Mouse (Mus musculus) limb, embryonic 15.5 days (tissue): ENCODE measurements around the gene Lrrc36. TPM values are rescaled to one million over a fixed set of nuclear protein-coding genes. Genes with fewer than 3 reads are reported as not detected.

Experiments
- ATAC-seq: fragments of 200-750 bp; cut with Nextera tagmentation; 2 replicates; pipeline ENCODE4 v1.8.0; 2017; ENCODE audit warnings: low read depth, moderate TSS enrichment; ENCODE audit not compliant: insufficient number of reproducible peaks, low FRiP score, low TSS enrichment
- H3K27ac ChIP-seq: fragments of 300-500 bp; sonication (generic); 2 replicates; pipeline ENCODE4 v1.5.1; 2015; ENCODE audit warnings: moderate library complexity, mild to moderate bottlenecking, inconsistent platforms
- H3K27me3 ChIP-seq: fragments of 300-500 bp; sonication (generic); 2 replicates; pipeline ENCODE4 v1.6.1; 2015; ENCODE audit warnings: inconsistent platforms
- H3K36me3 ChIP-seq: fragments of 300-500 bp; sonication (generic); 2 replicates; pipeline ENCODE4 v1.6.1; 2015; ENCODE audit warnings: inconsistent platforms
- H3K4me1 ChIP-seq: fragments of 300-500 bp; sonication (generic); 2 replicates; pipeline ENCODE4 v1.6.1; 2015; ENCODE audit warnings: inconsistent platforms
- H3K4me2 ChIP-seq: fragments of 300-500 bp; sonication (generic); 2 replicates; pipeline ENCODE4 v1.6.1; 2015; ENCODE audit warnings: mild to moderate bottlenecking, inconsistent platforms
- H3K4me3 ChIP-seq: fragments of 300-500 bp; sonication (generic); 2 replicates; pipeline ENCODE4 v1.5.1; 2015; ENCODE audit warnings: mild to moderate bottlenecking, inconsistent platforms
- H3K9ac ChIP-seq: fragments of 300-500 bp; sonication (generic); 2 replicates; pipeline ENCODE4 v1.6.1; 2015; ENCODE audit warnings: inconsistent platforms
- H3K9me3 ChIP-seq: fragments of 300-500 bp; sonication (generic); 2 replicates; pipeline ENCODE4 v1.6.1; 2016; ENCODE audit warnings: inconsistent platforms
- WGBS: fragments of 180-500 bp; shearing (Covaris S2); methylation state at CpG from one replicate; pipeline ENCODE4 v1.1.7; 2015; 5-methylcytosine and 5-hydroxymethylcytosine counted together
- polyA plus RNA-seq: library from polyadenylated mRNA; unstranded; fragments of >200 nt; fragmentation: Nextera tagmentation; extraction: Ambion mirVana; gene quantifications from 2 replicates; pipeline ENCODE4 v1.2.1, GENCODE M21; 2015

The Lrrc36 gene
- 0.37 and 0.53 TPM in 2 replicates for polyA plus RNA-seq

GRCm38 (mm10) chr8:105413391-105413790, at the start of gene Lrrc36, which contains the start of gene Kctd19:
Lrrc36 (plus strand) TSS chr8:105413571.
Kctd19 (minus strand) TSS chr8:105413502.
- H3K27me3 ChIP-seq, result peaks cover 40% of the 10 kb centered on the region
- H3K9ac ChIP-seq, result no peak within 1 kb of the TSS
- H3K9me3 ChIP-seq, result no peaks in the 10 kb centered on the region
- peaks cover 4% of the 10 kb centered on the region for H3K4me1 ChIP-seq
- no peak within 1 kb of the TSS for H3K27ac ChIP-seq
- 2% methylated on average over 34 of the region's 34 CpGs for WGBS
- no peak for ATAC-seq
- H3K4me3 ChIP-seq, result peak within 1 kb of the TSS; percentile 31
- peak within 1 kb of the TSS; percentile 56 for H3K4me2 ChIP-seq
- H3K36me3 ChIP-seq, result no peaks in the 10 kb centered on the region

GRCm38 (mm10) chr8:105367107-105367506, 46.3 kb upstream of the Lrrc36 start:
- Histone ChIP-seq H3K27me3 (no peaks in the 10 kb centered on the region), H3K4me3 (no peak overlapping the region), H3K27ac (no peak overlapping the region), H3K9ac (no peak overlapping the region), H3K4me1 (peaks cover 6% of the 10 kb centered on the region; the same call in 1 of the 2 replicates), H3K9me3 (no peaks in the 10 kb centered on the region), H3K36me3 (peaks cover 15% of the 10 kb centered on the region; the same call in 1 of the 2 replicates), H3K4me2 (no peak overlapping the region)
- 71% methylated on average over 2 of the region's 2 CpGs for WGBS
- no peak for ATAC-seq

GRCm38 (mm10) chr8:105372473-105372872, 40.9 kb upstream of the Lrrc36 start:
- Histone ChIP-seq H3K27me3 (no peaks in the 10 kb centered on the region), H3K9ac (no peak overlapping the region), H3K4me1 (peaks cover 3% of the 10 kb centered on the region), H3K4me2 (no peak overlapping the region), H3K9me3 (no peaks in the 10 kb centered on the region), H3K36me3 (peaks cover 4% of the 10 kb centered on the region; the same call in 1 of the 2 replicates), H3K4me3 (no peak overlapping the region), H3K27ac (no peak overlapping the region)
- 79% methylated on average over 9 of the region's 9 CpGs for WGBS
- no peak for ATAC-seq

GRCm38 (mm10) chr8:105373032-105373431, 40.3 kb upstream of the Lrrc36 start, which contains the start of gene Plekhg4:
Plekhg4 (plus strand) TSS chr8:105373274.
- H3K27me3 ChIP-seq, result no peaks in the 10 kb centered on the region
- 52% methylated on average over 2 of the region's 2 CpGs for WGBS
- no peak for ATAC-seq
- H3K4me1 ChIP-seq, result peaks cover 8% of the 10 kb centered on the region
- no peaks in the 10 kb centered on the region for H3K9me3 ChIP-seq
- H3K4me3 ChIP-seq, result no peak within 1 kb of the TSS
- H3K36me3 ChIP-seq, result 0 out of 2 replicates have a peak, but pooled peaks cover 3% of the 10 kb centered on the region
- no peak within 1 kb of the TSS for H3K27ac ChIP-seq
- H3K9ac ChIP-seq, result no peak within 1 kb of the TSS
- peak within 1 kb of the TSS; percentile 35 for H3K4me2 ChIP-seq

- H3K4me1 ChIP-seq, result peaks cover 23% of the 10 kb centered on the region
- H3K9me3 ChIP-seq, result no peaks in the 10 kb centered on the region
- 36% methylated on average over 33 of the region's 33 CpGs for WGBS
- H3K9ac ChIP-seq, result no peak overlapping the region
- peak overlapping the region; percentile 35 for H3K4me2 ChIP-seq
- no peaks in the 10 kb centered on the region for H3K27me3 ChIP-seq
- ATAC-seq, result no peak
- peak overlapping the region; percentile 17 for H3K4me3 ChIP-seq
- no peaks in the 10 kb centered on the region for H3K36me3 ChIP-seq
- H3K27ac ChIP-seq, result no peak overlapping the region
Observed at GRCm38 (mm10) chr8:105374513-105374966, 38.8 kb upstream of the Lrrc36 start.

GRCm38 (mm10) chr8:105378673-105379072, 34.7 kb upstream of the Lrrc36 start:
- H3K36me3 ChIP-seq, result no peaks in the 10 kb centered on the region
- no peak overlapping the region for H3K4me3 ChIP-seq
- 0 out of 2 replicates have a peak, but pooled peaks have one; percentile 60 for ATAC-seq
- H3K9me3 ChIP-seq, result no peaks in the 10 kb centered on the region
- H3K4me1 ChIP-seq, result peaks cover 33% of the 10 kb centered on the region
- peak overlapping the region; percentile 26 for H3K4me2 ChIP-seq
- WGBS, result 24% methylated on average over 19 of the region's 19 CpGs
- H3K27me3 ChIP-seq, result no peaks in the 10 kb centered on the region
- no peak overlapping the region for H3K9ac ChIP-seq
- peak overlapping the region; percentile 75 for H3K27ac ChIP-seq

- Histone ChIP-seq H3K36me3 (no peaks in the 10 kb centered on the region), H3K27ac (no peak overlapping the region), H3K27me3 (no peaks in the 10 kb centered on the region), H3K4me1 (peaks cover 36% of the 10 kb centered on the region), H3K9ac (no peak overlapping the region), H3K4me3 (no peak overlapping the region), H3K9me3 (no peaks in the 10 kb centered on the region), H3K4me2 (no peak overlapping the region)
- 73% methylated on average over 12 of the region's 12 CpGs for WGBS
- no peak for ATAC-seq
Observed at GRCm38 (mm10) chr8:105380308-105380707, 33.1 kb upstream of the Lrrc36 start.

GRCm38 (mm10) chr8:105384070-105384469, 29.3 kb upstream of the Lrrc36 start:
- no peak overlapping the region for H3K9ac ChIP-seq
- H3K4me2 ChIP-seq, result no peak overlapping the region
- no peaks in the 10 kb centered on the region for H3K9me3 ChIP-seq
- no peak for ATAC-seq
- no peak overlapping the region for H3K27ac ChIP-seq
- peaks cover 40% of the 10 kb centered on the region for H3K4me1 ChIP-seq
- no peak overlapping the region for H3K4me3 ChIP-seq
- no peaks in the 10 kb centered on the region for H3K36me3 ChIP-seq
- no peaks in the 10 kb centered on the region for H3K27me3 ChIP-seq
- WGBS, result 96% methylated on average over 2 of the region's 2 CpGs

- H3K4me2 ChIP-seq, result no peak overlapping the region
- ATAC-seq, result no peak
- 37% methylated on average over 1 of the region's 1 CpGs for WGBS
Observed at GRCm38 (mm10) chr8:105387151-105387550, 26.2 kb upstream of the Lrrc36 start.

GRCm38 (mm10) chr8:105389096-105389495, 24.3 kb upstream of the Lrrc36 start:
- Histone ChIP-seq H3K4me2 (no peak overlapping the region), H3K9ac (no peak overlapping the region), H3K4me1 (peaks cover 26% of the 10 kb centered on the region), H3K4me3 (no peak overlapping the region), H3K9me3 (no peaks in the 10 kb centered on the region), H3K36me3 (no peaks in the 10 kb centered on the region), H3K27me3 (no peaks in the 10 kb centered on the region), H3K27ac (no peak overlapping the region)
- WGBS, result 74% methylated on average over 6 of the region's 6 CpGs
- no peak for ATAC-seq

More at GRCm38 (mm10) chr8:105387151-105387550, 26.2 kb upstream of the Lrrc36 start:
- H3K36me3 ChIP-seq, result no peaks in the 10 kb centered on the region
- no peaks in the 10 kb centered on the region for H3K27me3 ChIP-seq
- H3K4me1 ChIP-seq, result peaks cover 26% of the 10 kb centered on the region
- H3K9ac ChIP-seq, result no peak overlapping the region
- no peaks in the 10 kb centered on the region for H3K9me3 ChIP-seq
- H3K27ac ChIP-seq, result no peak overlapping the region
- H3K4me3 ChIP-seq, result no peak overlapping the region

GRCm38 (mm10) chr8:105393089-105393787, 20.1 kb upstream of the Lrrc36 start:
- Histone ChIP-seq H3K4me1 (no peaks in the 10 kb centered on the region), H3K27me3 (no peaks in the 10 kb centered on the region), H3K9me3 (no peaks in the 10 kb centered on the region), H3K27ac (no peak overlapping the region), H3K36me3 (no peaks in the 10 kb centered on the region), H3K4me2 (no peak overlapping the region), H3K9ac (no peak overlapping the region), H3K4me3 (no peak overlapping the region)
- ATAC-seq, result no peak
- 81% methylated on average over 12 of the region's 12 CpGs for WGBS

- no peak overlapping the region for H3K4me2 ChIP-seq
- no peak overlapping the region for H3K4me3 ChIP-seq
- no peak for ATAC-seq
- no peaks in the 10 kb centered on the region for H3K4me1 ChIP-seq
- H3K9me3 ChIP-seq, result no peaks in the 10 kb centered on the region
- no peaks in the 10 kb centered on the region for H3K27me3 ChIP-seq
- 73% methylated on average over 7 of the region's 7 CpGs for WGBS
- H3K9ac ChIP-seq, result no peak overlapping the region
- H3K27ac ChIP-seq, result no peak overlapping the region
- no peaks in the 10 kb centered on the region for H3K36me3 ChIP-seq
Observed at GRCm38 (mm10) chr8:105393915-105394314, 19.5 kb upstream of the Lrrc36 start.
